Mouse (Mus musculus) liver (tissue): ENCODE results near the gene Spata13.

Experiments
- DNase-seq: peaks from one replicate; pipeline ENCODE4 v3.0.0-alpha.2; 2020; ENCODE audit warnings: mixed read lengths

Spata13 gene

GRCm38 (mm10) chr14:60790103-60790502 is 156.3 kb downstream of the Spata13 start:
- DNase-seq: peak; percentile 44

- DNase-seq: peak; percentile 22
These were observed 163.0 kb downstream of the Spata13 start for GRCm38 (mm10) chr14:60796600-60797322.

- no peak for DNase-seq
These were observed 163.8 kb downstream of the Spata13 start for GRCm38 (mm10) chr14:60797596-60797995.

- DNase-seq: no peak
These were observed 164.9 kb downstream of the Spata13 start for GRCm38 (mm10) chr14:60798721-60799120.

- no peak for DNase-seq
These were observed 166.2 kb downstream of the Spata13 start for GRCm38 (mm10) chr14:60799762-60800728.

GRCm38 (mm10) chr14:60802026-60802425 is 168.2 kb downstream of the Spata13 start:
- no peak for DNase-seq

GRCm38 (mm10) chr14:60804978-60805377 is 171.2 kb downstream of the Spata13 start:
- no peak for DNase-seq

GRCm38 (mm10) chr14:60805871-60806270 is 172.1 kb downstream of the Spata13 start:
- DNase-seq: no peak

- DNase-seq: no peak
These were observed 173.1 kb downstream of the Spata13 start for GRCm38 (mm10) chr14:60806891-60807344.

- no peak for DNase-seq
These were observed 176.1 kb downstream of the Spata13 start for GRCm38 (mm10) chr14:60809881-60810280.

- no peak for DNase-seq
These were observed 177.7 kb downstream of the Spata13 start for GRCm38 (mm10) chr14:60811547-60811946.
